Mouse (Mus musculus) cerebellum, postnatal 36 days (tissue): ENCODE data around the gene Luc7l3.

Experiments used
- DNase-seq, 2 experiments: peaks; one replicate each; pipeline ENCODE4 v3.0.0; 2021 to 2022; ENCODE audit warnings: mixed read lengths in 2 of 2

Gene Luc7l3

DNA sequence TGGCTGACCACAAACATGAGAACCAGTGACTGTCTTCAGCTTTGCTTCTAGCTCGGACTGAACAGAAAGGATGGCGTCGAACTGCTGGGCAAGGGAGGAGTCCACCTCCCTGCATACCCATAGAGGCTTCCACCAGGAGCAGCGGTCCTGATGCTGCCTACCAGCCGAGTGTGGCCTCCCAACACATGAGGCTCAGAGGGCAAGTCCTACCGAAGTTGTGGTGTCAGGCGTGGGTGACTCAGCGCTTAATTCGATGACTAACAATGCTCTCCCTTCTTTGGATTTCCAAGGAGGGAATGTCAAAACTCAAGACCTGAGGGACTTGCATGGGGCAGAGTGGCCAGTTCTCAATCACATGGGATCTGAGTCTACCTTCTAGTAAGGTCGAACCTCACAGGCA is 68.1 kb downstream of the Luc7l3 start:
- no peak for DNase-seq

GRCm38 (mm10) chr11:94253156-94253555 is 68.6 kb downstream of the Luc7l3 start:
- no peak for DNase-seq

- no peak for DNase-seq
These were observed 75.1 kb downstream of the Luc7l3 start for GRCm38 (mm10) chr11:94246789-94247061.

DNA sequence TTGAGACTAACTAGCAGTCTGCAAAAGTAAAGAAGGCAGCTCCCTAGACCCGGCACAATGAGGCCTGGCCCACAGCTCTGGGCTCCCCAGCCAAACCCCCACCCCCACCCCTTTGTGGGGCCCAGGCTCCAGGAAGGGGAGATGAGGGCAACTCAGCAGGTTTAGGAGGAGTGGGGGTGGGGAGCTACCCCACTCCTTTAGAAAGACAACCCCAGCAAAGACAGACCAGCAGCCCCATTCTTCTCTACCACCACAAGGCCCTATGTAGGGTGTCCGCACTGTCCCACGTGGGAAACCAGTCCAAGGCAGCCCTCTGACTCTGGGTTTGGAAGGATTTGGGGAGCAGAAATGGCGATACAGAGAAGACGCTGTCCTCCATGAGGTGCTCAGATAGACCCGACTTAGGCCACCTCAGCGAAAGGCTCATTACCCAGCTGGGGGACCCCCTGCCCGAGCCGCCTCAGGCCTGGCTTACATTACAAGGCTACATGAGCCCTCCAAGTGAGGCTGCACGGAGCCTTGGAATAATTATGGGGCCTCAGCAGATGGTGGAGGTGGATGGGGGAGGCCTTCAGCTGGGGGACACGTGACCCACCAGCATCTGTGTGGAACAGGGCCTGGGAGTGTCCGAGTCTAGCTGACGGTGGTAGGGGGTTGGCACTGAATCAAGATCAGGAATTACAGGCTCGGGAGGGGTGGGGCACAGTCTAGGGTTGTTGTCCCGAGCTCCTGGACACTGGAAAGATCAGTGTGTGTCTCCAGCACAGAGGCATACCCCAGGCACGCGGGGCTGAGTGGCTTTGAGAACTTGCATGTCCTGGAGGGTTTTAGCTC is 75.6 kb downstream of the Luc7l3 start, which contains the start of gene Wfikkn2:
Gene Wfikkn2 (minus strand): TSS at position 51 of the 834 bp plus-strand sequence.
- DNase-seq: no peak

GRCm38 (mm10) chr11:94244385-94244784 is 77.4 kb downstream of the Luc7l3 start:
- DNase-seq: no peak

GRCm38 (mm10) chr11:94243422-94244180 is 78.2 kb downstream of the Luc7l3 start:
- DNase-seq: no peak

DNA sequence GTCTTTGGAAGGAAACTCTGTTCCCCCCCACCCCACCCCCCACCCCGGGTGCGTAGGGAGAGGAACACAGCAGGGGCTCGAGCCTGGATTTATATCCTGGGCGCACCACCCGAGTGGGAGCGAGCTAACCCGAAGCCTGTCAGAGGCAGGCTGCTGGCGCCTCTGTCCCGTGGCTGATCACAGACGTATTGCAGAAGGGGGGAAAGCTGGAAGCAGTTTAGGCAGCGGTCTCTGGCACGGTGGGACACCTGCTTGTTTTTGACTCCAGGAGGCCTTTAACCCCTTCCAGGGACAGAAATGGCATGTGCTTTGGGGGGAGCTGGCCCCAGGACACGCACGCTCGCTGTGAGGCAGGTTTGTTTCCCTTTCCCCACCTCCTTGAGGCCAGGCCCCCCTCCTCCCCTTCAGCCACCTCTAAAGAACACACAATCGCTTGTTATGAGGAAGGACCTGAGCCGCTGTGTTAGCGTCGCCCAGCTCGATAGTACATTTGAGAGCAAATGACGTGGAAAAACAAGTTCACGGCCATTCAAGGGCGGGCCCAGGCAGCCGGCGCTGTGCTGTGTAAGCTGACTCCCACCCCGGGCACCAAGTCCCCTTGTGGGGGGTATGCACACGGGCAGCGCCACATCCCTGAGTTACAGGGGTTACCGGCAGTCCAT is 78.9 kb downstream of the Luc7l3 start:
- no peak for DNase-seq

DNA sequence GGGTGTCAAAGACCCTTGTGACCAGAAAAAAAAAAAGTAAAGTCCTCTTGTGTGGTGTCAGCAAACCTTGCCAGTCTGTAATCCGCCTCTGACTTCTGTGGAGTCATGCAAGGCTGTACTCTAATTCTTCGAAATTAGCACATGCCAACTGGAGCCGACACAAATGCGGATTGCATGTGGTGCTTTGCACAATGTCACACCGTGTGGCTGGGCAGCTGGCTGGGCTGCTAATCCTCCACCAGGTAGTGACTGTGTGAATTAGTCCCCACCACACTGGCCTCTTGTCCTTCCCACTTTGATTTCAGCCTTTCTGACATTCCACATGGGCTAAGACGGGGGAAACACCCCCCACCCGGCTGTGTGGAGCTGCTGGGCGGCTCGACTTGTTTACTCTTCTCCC is 82.1 kb downstream of the Luc7l3 start:
- no peak for DNase-seq

DNA sequence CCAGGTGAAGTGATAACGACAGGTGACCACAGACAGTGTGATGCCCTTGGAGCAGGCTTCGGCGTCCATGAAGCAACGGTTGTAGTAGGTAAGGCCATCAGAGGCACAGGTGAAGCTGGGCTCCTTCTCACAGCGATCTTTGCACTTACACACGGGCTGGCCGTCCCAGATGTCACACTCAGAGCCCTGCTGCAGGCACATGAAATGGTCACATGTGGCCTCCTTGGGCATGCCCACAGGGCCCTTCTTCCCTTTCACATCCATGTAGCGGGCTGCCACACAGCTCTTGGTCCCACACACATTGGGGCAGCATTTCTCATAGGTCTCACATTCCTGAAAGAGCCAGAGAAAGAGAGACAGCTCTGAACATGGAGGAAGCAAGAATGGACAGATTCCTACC is 83.0 kb downstream of the Luc7l3 start:
- no peak for DNase-seq
